Comparison of ENCODE assay signal across 12 mouse cellular contexts in the genomic region with DNA sequence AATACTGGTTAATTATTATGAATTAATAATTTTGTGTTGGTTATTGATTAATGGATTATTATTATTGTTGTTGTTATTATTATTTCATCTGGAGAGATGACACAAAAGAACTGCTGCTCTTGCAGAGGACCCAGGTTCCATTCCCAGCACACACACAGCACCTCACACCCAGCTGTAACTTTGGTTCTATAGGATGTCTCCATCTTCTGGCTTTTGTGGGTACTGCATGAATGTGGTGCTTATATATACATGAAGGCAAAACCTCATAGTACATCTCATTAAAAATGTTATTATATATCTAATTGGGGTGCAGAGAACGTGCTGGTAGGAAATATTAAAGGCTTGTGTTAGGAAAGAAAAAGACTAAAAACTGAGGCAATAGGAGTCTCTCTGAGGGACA. TPM values are rescaled to one million over a fixed set of nuclear protein-coding genes. Genes with fewer than 3 reads are reported as not detected.
DNase-seq lines count a peak whose midpoint lies in the region; ATAC-seq and TF ChIP-seq lines count a peak whose summit lies in the region.
"Had no signal": no experiment of that assay in that cellular context is flagged by ENCODE, and none has a peak within 500 bp of the region (broad histone marks: within the 10 kb centered on the region; RNA-seq: fewer than 3 reads in every experiment).

No protein-coding gene starts in this region.

- H3K9ac ChIP-seq in embryonic facial prominence, embryonic 11.5 days (replicated peaks; ENCODE audit: low read length), result no peak overlapping the region
- no peak overlapping the region for H3K9ac ChIP-seq in lung, postnatal 0 days (replicated peaks; ENCODE audit: low read depth)
- H3K9ac ChIP-seq: heart, embryonic 15.5 days had no signal

- no peak overlapping the region for H3K27ac ChIP-seq in embryonic facial prominence, embryonic 11.5 days (replicated peaks; ENCODE audit: low read depth, low read length)
- no peak overlapping the region for H3K27ac ChIP-seq in embryonic facial prominence, embryonic 10.5 days (replicated peaks)
- H3K27ac ChIP-seq in lung, postnatal 0 days (ENCODE audit: low read length), result no peak overlapping the region
- H3K27ac ChIP-seq: heart, embryonic 15.5 days had no signal

- no peak for TF ChIP-seq EP300 in lung, postnatal 0 days (IDR thresholded peaks at IDR 0.05)

- no peaks in the 10 kb centered on the region for H3K27me3 ChIP-seq in embryonic facial prominence, embryonic 11.5 days (ENCODE audit: control insufficient read depth, insufficient read depth, low read length)
- H3K27me3 ChIP-seq in embryonic facial prominence, embryonic 10.5 days (replicated peaks; ENCODE audit: low read depth, poor library complexity, severe bottlenecking), result no peaks in the 10 kb centered on the region
- H3K27me3 ChIP-seq in lung, postnatal 0 days (replicated peaks; ENCODE audit: insufficient read depth, low read length), result no peaks in the 10 kb centered on the region
- peaks cover 22% of the 10 kb centered on the region for H3K27me3 ChIP-seq in Patski
- H3K27me3 ChIP-seq: heart, embryonic 15.5 days had no signal

- H3K4me3 ChIP-seq in embryonic facial prominence, embryonic 11.5 days (ENCODE audit: low read depth, low read length), result no peak overlapping the region
- no peak overlapping the region for H3K4me3 ChIP-seq in embryonic facial prominence, embryonic 10.5 days
- no peak overlapping the region for H3K4me3 ChIP-seq in lung, postnatal 0 days (ENCODE audit: low read depth, low read length)
- H3K4me3 ChIP-seq: heart, embryonic 15.5 days had no signal

- peak; percentile 25; the same call in 1 of the 2 replicates for TF ChIP-seq CTCF in lung, postnatal 0 days (IDR thresholded peaks at IDR 0.05)
- peak; percentile 70 for TF ChIP-seq CTCF in Patski (IDR thresholded peaks at IDR 0.05)

- POLR2A ChIA-PET in Patski (lab: Charles Lee), result no interaction called here

- in situ Hi-C loops in Patski (cut with MboI; ENCODE audit: low pct_unique_long_range_greater_than_20kb), result loop anchor here (10.0 kb wide), 1 partner anchor 348 kb away; no protein-coding TSS in a partner anchor

- no peak for ATAC-seq in embryonic facial prominence, embryonic 11.5 days (replicated peaks; ENCODE audit: insufficient number of reproducible peaks, low FRiP score, low TSS enrichment, low read depth)
- no peak for ATAC-seq in lung, postnatal 0 days
- no peak for ATAC-seq in Patski
- ATAC-seq in megakaryocyte progenitor cell, adult 5-6 weeks (replicated peaks; ENCODE audit: poor library complexity), result peak; percentile 61; the same call in 1 of the 2 replicates

- CTCF ChIA-PET in Patski (lab: Charles Lee), result no interaction called here

- H3K4me2 ChIP-seq in embryonic facial prominence, embryonic 11.5 days (ENCODE audit: low read depth, low read length), result no peak overlapping the region
- no peak overlapping the region for H3K4me2 ChIP-seq in lung, postnatal 0 days (replicated peaks; ENCODE audit: low read depth, low read length)
- H3K4me2 ChIP-seq: heart, embryonic 15.5 days had no signal

- H3K4me1 ChIP-seq in embryonic facial prominence, embryonic 11.5 days (ENCODE audit: control insufficient read depth, insufficient read depth, low read length), result no peaks in the 10 kb centered on the region
- H3K4me1 ChIP-seq in embryonic facial prominence, embryonic 10.5 days, result no peaks in the 10 kb centered on the region
- no peaks in the 10 kb centered on the region for H3K4me1 ChIP-seq in lung, postnatal 0 days (ENCODE audit: insufficient read depth, low read depth, low read length)
- H3K4me1 ChIP-seq: heart, embryonic 15.5 days had no signal

- no peaks in the 10 kb centered on the region for H3K36me3 ChIP-seq in embryonic facial prominence, embryonic 11.5 days (replicated peaks; ENCODE audit: control insufficient read depth, insufficient read depth, low read depth, low read length)
- no peaks in the 10 kb centered on the region for H3K36me3 ChIP-seq in embryonic facial prominence, embryonic 10.5 days (replicated peaks)
- no peaks in the 10 kb centered on the region for H3K36me3 ChIP-seq in lung, postnatal 0 days (ENCODE audit: insufficient read depth, low read length)
- H3K36me3 ChIP-seq: heart, embryonic 15.5 days had no signal

- H3K9me3 ChIP-seq in embryonic facial prominence, embryonic 11.5 days (replicated peaks; ENCODE audit: control insufficient read depth, low read length), result no peaks in the 10 kb centered on the region
- H3K9me3 ChIP-seq in embryonic facial prominence, embryonic 10.5 days, result peaks cover 3% of the 10 kb centered on the region; the same call in 1 of the 2 replicates
- no peaks in the 10 kb centered on the region for H3K9me3 ChIP-seq in lung, postnatal 0 days (ENCODE audit: low read length)
- H3K9me3 ChIP-seq: heart, embryonic 15.5 days had no signal

- peak; percentile 42 for DNase-seq in embryonic facial prominence, embryonic 11.5 days (ENCODE audit: low spot score)
- DNase-seq in embryonic facial prominence, embryonic 10.5 days (ENCODE audit: low spot score), result no peak
- no peak for DNase-seq in lung, postnatal 0 days (ENCODE audit: low spot score)
- DNase-seq in lung, postnatal 25 days (ENCODE audit: low spot score), result no peak
- DNase-seq in Patski (ENCODE audit: low read depth, low spot score), result no peak
- DNase-seq in right cerebral cortex, adult 2 months (ENCODE audit: low spot score in 2 of 2), result no peak
- no peak for DNase-seq in cerebellum, adult 9-10 months
- DNase-seq: adrenal gland, postnatal 36 days; kidney, adult 9 months had no signal

- WGBS in embryonic facial prominence, embryonic 11.5 days, result 50% methylated on average over 1 of the region's 1 CpGs
- 48% methylated on average over 1 of the region's 1 CpGs for WGBS in embryonic facial prominence, embryonic 10.5 days
- 45% methylated on average over 1 of the region's 1 CpGs for WGBS in lung, postnatal 0 days

RNA-seq across cellular contexts. Expression of gene 1700123K08Rik, which starts 11.8 kb away (rescaled TPM):
- not detected in 2 replicates for polyA plus RNA-seq in embryonic facial prominence, embryonic 11.5 days (2014; fragmentation: Nextera tagmentation; extraction: Ambion mirVana)
- not detected in 2 replicates for polyA plus RNA-seq in embryonic facial prominence, embryonic 10.5 days (2016; fragmentation: Nextera tagmentation; extraction: Ambion mirVana)
- polyA plus RNA-seq in lung, postnatal 0 days (2015; fragmentation: Nextera tagmentation; extraction: Ambion mirVana), result not detected in 2 replicates
- polyA plus RNA-seq in Patski (2021), result not detected
- not detected in 2 replicates for total RNA-seq in megakaryocyte progenitor cell, adult 5-6 weeks (2015)
- not detected in 2 replicates for total RNA-seq in megakaryocyte progenitor cell, adult 5-6 weeks (2017)
- total RNA-seq: adrenal gland, postnatal 36 days; neutrophil, adult 5-6 weeks had no signal
- polyA plus RNA-seq: heart, embryonic 15.5 days had no signal
